Mouse (Mus musculus): ENCODE data around the gene Catsperb.
"Not testable (repeated sequence)": the region's sequence is repeated elsewhere in the genome, so short reads cannot be mapped to it uniquely, and the experiment has no call there.

The Catsperb gene

GRCm38 (mm10) chr12:101404353-101404752, at the start of gene Catsperb:
Gene Catsperb, plus strand, starts transcription at chr12:101404653.
- not testable (repeated sequence) for DNase-seq

GRCm38 (mm10) chr12:101361468-101361867, 43.0 kb upstream of the Catsperb start:
- not testable (repeated sequence) for DNase-seq

GRCm38 (mm10) chr12:101381460-101381859, 23.0 kb upstream of the Catsperb start:
- not testable (repeated sequence) for DNase-seq

GRCm38 (mm10) chr12:101426131-101426530, 21.7 kb downstream of the Catsperb start:
- no peak for DNase-seq

- DNase-seq = no peak
These were observed 57.6 kb downstream of the Catsperb start for GRCm38 (mm10) chr12:101462051-101462450.

GRCm38 (mm10) chr12:101483571-101483970, 79.1 kb downstream of the Catsperb start:
- DNase-seq = no peak

GRCm38 (mm10) chr12:101511326-101511725, 106.9 kb downstream of the Catsperb start:
- DNase-seq = not testable (repeated sequence)

GRCm38 (mm10) chr12:101606622-101607021, 202.2 kb downstream of the Catsperb start:
- DNase-seq = not testable (repeated sequence)

GRCm38 (mm10) chr12:101633137-101633536, 228.7 kb downstream of the Catsperb start:
- no peak for DNase-seq

GRCm38 (mm10) chr12:101667502-101667901, 263.0 kb downstream of the Catsperb start:
- DNase-seq = no peak
